Mouse (Mus musculus) E14TG2a.4 (cell line): ENCODE results near the gene Osbpl9.

ENCODE experiments used
- H3K27me3 ChIP-seq: 2 replicates; pipeline ENCODE4 v1.6.1; 2014; ENCODE audit warnings: low read length, control low read depth; ENCODE audit not compliant: insufficient read depth
- H3K36me3 ChIP-seq: 2 replicates; pipeline ENCODE4 v1.6.1; 2014; ENCODE audit warnings: low read length, control low read depth; ENCODE audit not compliant: insufficient read depth
- H3K4me1 ChIP-seq: replicated peaks from 2 replicates; pipeline ENCODE4 v1.6.1; 2014; ENCODE audit warnings: low read depth, low read length, control low read depth
- H3K4me3 ChIP-seq: replicated peaks from 2 replicates; pipeline ENCODE4 v1.5.1; 2014; ENCODE audit warnings: mild to moderate bottlenecking, low read length
- H3K9me3 ChIP-seq: 2 replicates; pipeline ENCODE4 v1.6.1; 2014; ENCODE audit warnings: low read length, control low read depth
- CTCF ChIP-seq: conservative IDR thresholded peaks from 2 replicates; pipeline ENCODE4 v1.5.1; 2014; ENCODE audit warnings: low read length
- NANOG ChIP-seq: IDR thresholded peaks from 2 replicates; pipeline ENCODE4 v1.6.1; 2014; ENCODE audit warnings: borderline replicate concordance, low read length, mixed read lengths
- POU5F1 ChIP-seq: IDR thresholded peaks from 2 replicates; pipeline ENCODE4 v1.6.1; 2014; ENCODE audit warnings: low read length, borderline replicate concordance

Gene Osbpl9

DNA sequence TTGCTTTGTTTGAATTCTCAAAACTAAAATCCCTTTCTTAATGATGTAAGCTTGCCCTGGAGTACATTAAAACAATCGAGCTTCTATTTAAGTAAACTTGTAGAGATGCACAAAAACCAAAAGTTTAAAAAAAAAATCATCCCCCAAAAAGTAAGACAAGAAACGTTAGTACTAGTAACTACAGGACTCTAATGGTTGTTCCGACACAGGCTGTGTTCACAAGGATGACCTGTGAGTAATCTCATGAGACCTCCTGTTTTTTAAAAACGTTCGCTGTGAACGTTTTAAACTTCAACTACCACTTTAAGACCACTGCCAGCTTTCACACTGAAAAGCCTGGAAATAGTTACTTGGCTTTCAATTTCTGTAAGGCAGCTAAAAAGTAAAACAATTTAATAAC is 85.1 kb downstream of the Osbpl9 start:
- Histone ChIP-seq H3K36me3 (no peaks in the 10 kb centered on the region), H3K4me3 (no peak overlapping the region)
- TF ChIP-seq POU5F1 (no peak), NANOG (no peak), CTCF (no peak)

DNA sequence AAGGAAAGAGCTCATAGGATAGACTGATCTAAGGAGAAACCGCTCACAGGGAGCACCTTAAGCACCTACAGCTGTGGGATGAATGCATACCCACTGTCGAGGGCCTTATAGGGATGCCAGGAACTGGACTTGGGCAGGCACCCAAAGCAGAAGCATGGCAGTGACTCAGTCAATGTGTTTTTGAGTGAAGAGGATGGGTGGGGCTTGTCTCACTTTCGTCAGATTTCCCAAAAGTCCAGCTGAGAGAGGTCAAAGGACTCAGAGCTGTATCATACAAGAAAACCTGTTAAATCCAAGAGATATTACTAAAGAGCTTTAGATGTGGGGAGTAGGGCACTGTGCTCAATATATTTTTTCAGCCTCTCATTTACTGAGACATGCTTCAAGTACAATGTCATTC is 85.6 kb downstream of the Osbpl9 start:
- H3K36me3 ChIP-seq = no peaks in the 10 kb centered on the region
- H3K4me3 ChIP-seq = no peak overlapping the region
- no peaks in the 10 kb centered on the region for H3K27me3 ChIP-seq
- TF ChIP-seq NANOG = no peak
- TF ChIP-seq POU5F1 = no peak
- no peak for TF ChIP-seq CTCF
- H3K9me3 ChIP-seq = no peaks in the 10 kb centered on the region
- peaks cover 29% of the 10 kb centered on the region for H3K4me1 ChIP-seq

More for the DNA sequence above, 85.1 kb downstream of the Osbpl9 start:
- H3K4me1 ChIP-seq = peaks cover 29% of the 10 kb centered on the region
- H3K9me3 ChIP-seq = no peaks in the 10 kb centered on the region
- H3K27me3 ChIP-seq = no peaks in the 10 kb centered on the region

DNA sequence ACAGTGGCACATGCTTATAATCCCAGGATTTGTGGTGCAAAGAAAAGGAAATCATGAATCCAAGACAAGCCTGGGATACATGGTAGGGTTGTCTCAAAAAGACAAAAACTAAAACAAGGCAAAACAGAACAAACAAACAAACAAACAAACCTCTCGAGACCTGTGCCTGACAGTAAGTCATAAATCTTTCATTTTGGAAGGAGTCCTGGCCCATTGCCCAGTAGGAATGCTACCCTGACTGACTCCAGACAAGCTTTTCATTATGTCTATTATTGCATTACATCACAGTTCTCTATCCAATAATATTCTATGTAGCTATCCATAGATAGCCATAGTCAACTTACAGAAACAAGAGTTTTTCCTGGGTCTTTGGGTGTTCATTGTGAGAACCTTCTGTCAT is 86.3 kb downstream of the Osbpl9 start:
- H3K36me3 ChIP-seq = no peaks in the 10 kb centered on the region
- peaks cover 29% of the 10 kb centered on the region for H3K4me1 ChIP-seq
- no peaks in the 10 kb centered on the region for H3K27me3 ChIP-seq
- no peak overlapping the region for H3K4me3 ChIP-seq
- H3K9me3 ChIP-seq = no peaks in the 10 kb centered on the region
- no peak for TF ChIP-seq NANOG
- TF ChIP-seq CTCF = no peak
- TF ChIP-seq POU5F1 = no peak

DNA sequence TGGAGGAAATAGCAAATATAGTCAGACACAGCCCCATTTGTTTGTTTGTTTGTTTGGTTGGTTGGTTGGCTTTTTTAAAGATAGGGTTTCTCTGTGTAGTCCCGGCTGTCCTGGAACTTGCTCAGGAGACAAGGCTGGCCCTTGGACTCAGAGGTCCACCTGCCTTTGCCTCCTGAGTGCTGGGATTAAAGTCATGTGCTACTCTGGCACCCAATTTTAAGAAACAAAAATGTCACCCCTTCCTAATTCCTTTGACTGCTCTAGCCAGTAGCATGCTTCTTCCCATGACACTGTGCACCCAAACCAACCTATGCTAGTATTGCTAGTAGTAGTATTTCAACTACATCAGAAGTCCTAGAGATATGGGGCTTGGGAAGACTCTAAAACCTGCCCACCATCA is 87.8 kb downstream of the Osbpl9 start:
- H3K9me3 ChIP-seq = no peaks in the 10 kb centered on the region
- no peaks in the 10 kb centered on the region for H3K36me3 ChIP-seq
- H3K27me3 ChIP-seq = no peaks in the 10 kb centered on the region
- H3K4me1 ChIP-seq = peaks cover 29% of the 10 kb centered on the region
- no peak overlapping the region for H3K4me3 ChIP-seq
- TF ChIP-seq CTCF (no peak), NANOG (no peak), POU5F1 (no peak)

DNA sequence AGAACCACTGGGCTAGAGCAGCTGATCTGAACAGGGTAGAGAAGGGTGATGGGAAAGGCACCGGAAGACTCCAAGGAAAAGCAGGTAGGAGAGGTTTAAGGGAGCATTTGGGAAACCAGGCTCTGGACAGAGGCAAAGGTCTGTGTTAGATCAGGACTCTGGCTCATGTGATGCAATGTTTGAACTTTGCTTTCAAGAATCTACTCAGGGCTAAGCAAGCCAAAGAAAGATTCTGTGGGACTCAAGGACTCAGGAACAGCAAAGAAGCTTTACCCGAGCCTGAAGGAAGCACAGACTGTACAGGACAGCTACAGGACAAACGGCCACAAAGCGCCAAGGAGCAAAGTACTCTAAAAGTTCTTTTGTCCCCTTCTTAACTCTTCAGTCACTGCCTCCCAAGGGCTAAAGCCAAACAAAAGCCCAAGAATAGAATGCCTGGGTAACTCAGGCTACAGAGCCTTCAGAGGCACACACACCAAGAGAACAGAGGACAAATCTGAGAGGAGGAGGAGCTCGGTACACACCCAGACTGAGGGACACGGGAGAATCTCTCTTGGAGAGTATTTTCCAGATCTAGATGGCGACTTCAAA is 89.1 kb downstream of the Osbpl9 start:
- Histone ChIP-seq H3K27me3 (no peaks in the 10 kb centered on the region), H3K36me3 (no peaks in the 10 kb centered on the region), H3K4me1 (peaks cover 21% of the 10 kb centered on the region), H3K4me3 (no peak overlapping the region), H3K9me3 (no peaks in the 10 kb centered on the region)
- TF ChIP-seq CTCF = no peak

DNA sequence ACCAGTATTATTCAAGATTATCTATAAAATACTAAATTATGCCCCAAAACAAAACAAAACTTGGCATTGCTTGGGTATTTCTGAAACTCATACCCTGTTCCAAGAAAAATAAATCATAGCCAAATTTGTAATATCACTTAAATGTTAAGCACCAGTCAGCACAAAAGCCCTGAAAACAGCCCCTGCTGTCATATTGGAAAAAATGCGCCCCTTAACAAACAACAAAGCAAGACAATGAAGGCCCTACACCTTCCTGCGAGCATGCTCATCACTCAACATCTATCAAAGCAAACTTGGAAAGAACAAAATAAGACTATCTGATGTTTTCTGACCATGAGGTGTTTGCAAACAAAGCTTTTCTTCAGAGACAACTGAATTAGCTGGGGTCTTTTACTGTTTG is 91.1 kb downstream of the Osbpl9 start:
- no peaks in the 10 kb centered on the region for H3K36me3 ChIP-seq
- no peaks in the 10 kb centered on the region for H3K9me3 ChIP-seq
- no peaks in the 10 kb centered on the region for H3K27me3 ChIP-seq
- H3K4me3 ChIP-seq = no peak overlapping the region
- TF ChIP-seq CTCF = no peak
- no peak for TF ChIP-seq POU5F1
- no peak for TF ChIP-seq NANOG
- H3K4me1 ChIP-seq = peaks cover 9% of the 10 kb centered on the region

DNA sequence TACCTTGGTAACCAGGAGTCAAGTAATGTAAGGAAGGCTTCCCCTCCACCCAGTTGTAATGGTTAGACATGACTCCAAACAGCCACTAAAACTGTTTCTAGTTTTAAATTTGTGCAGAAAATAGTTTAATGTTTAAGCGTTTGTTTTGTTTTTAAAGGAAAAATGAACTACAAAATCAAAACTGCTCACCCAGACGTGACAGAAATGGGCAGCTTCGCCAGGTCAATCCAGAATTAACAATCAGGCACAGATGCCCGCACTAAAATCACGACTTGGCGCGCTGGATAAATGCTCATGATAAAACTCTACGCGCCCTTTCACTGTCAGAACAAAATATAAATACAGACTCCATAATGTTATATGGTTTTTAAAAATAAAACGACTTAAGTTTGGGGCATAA is 92.4 kb downstream of the Osbpl9 start:
- H3K36me3 ChIP-seq = no peaks in the 10 kb centered on the region
- H3K4me1 ChIP-seq = peaks cover 9% of the 10 kb centered on the region
- H3K9me3 ChIP-seq = no peaks in the 10 kb centered on the region
- H3K4me3 ChIP-seq = no peak overlapping the region
- no peak for TF ChIP-seq CTCF
- no peak for TF ChIP-seq POU5F1
- no peak for TF ChIP-seq NANOG
- H3K27me3 ChIP-seq = no peaks in the 10 kb centered on the region

DNA sequence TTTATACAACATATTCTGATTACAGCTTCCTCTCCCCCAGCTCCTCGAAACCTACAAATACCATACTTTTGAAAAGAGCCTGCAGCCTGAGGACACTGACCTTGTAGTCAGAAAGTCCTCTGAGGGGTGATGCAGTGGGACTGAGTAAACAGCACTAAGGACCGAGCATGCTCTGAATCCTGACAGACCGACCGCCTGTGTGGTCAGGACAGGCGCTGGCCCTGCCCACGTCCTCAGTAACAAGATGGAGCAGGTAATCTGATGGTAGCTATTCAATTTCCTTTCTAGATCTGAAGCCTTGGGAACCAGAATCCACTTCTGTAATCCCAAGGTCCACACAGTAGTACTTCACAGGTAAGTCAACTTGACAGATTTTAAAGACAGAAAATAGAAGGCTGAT is 93.1 kb downstream of the Osbpl9 start:
- H3K36me3 ChIP-seq = no peaks in the 10 kb centered on the region
- no peak overlapping the region for H3K4me3 ChIP-seq
- H3K9me3 ChIP-seq = no peaks in the 10 kb centered on the region
- peaks cover 9% of the 10 kb centered on the region for H3K4me1 ChIP-seq
- TF ChIP-seq NANOG = no peak
- no peak for TF ChIP-seq POU5F1
- no peak for TF ChIP-seq CTCF
- no peaks in the 10 kb centered on the region for H3K27me3 ChIP-seq

DNA sequence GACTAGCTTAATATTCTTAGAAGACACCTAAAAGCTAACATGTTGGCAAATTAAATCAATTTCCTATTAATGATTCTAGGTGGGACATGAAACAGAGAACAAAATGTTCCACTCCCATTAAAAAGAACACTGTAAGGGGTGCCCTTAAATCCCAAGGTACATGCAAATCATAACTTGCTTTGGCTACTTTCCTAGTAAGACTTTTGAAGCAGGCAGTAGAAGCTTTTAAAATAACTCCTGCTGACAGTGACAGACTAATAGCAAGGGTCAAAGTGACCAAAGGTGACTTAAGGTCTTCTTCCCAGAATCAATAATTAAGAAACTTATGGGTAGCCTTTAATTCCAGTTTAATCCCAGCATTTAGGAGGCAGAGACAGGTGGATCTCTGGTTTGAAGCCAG is 95.5 kb downstream of the Osbpl9 start:
- H3K27me3 ChIP-seq = no peaks in the 10 kb centered on the region
- H3K4me1 ChIP-seq = no peaks in the 10 kb centered on the region
- H3K4me3 ChIP-seq = no peak overlapping the region
- H3K9me3 ChIP-seq = no peaks in the 10 kb centered on the region
- H3K36me3 ChIP-seq = no peaks in the 10 kb centered on the region
- no peak for TF ChIP-seq POU5F1
- TF ChIP-seq NANOG = no peak
- no peak for TF ChIP-seq CTCF
